Mouse (Mus musculus) CH12.LX (cell line): ENCODE results near the gene Smim22.

Source experiments
- CHD1 ChIP-seq: IDR thresholded peaks from 2 replicates; pipeline ENCODE4 v1.6.1; 2012; ENCODE audit warnings: low read depth, low read length, improper control_type of control experiment, inconsistent platforms
- CTCF ChIP-seq, 2 experiments: IDR thresholded peaks in 1 of 2; conservative IDR thresholded peaks in 1 of 2; 2 replicates each; pipeline ENCODE4 v1.5.1; 2011 to 2012; ENCODE audit warnings: low read depth in 2 of 2, low read length in 2 of 2, improper control_type of control experiment in 1 of 2, inconsistent platforms in 1 of 2, mild to moderate bottlenecking in 1 of 2, moderate library complexity in 1 of 2
- E2F4 ChIP-seq: IDR thresholded peaks from 2 replicates; pipeline ENCODE4 v1.6.1; 2011; ENCODE audit warnings: low read depth, low read length, improper control_type of control experiment; ENCODE audit not compliant: insufficient replicate concordance
- EP300 ChIP-seq: IDR thresholded peaks from 2 replicates; pipeline ENCODE4 v1.6.1; 2011; ENCODE audit warnings: low read length, improper control_type of control experiment
- HCFC1 ChIP-seq: IDR thresholded peaks from 2 replicates; pipeline ENCODE4 v1.6.1; 2012; ENCODE audit warnings: low read depth, mild to moderate bottlenecking, inconsistent platforms, low read length, improper control_type of control experiment
- KAT2A ChIP-seq: IDR thresholded peaks from 2 replicates; pipeline ENCODE4 v1.6.1; 2012; ENCODE audit warnings: low read length, improper control_type of control experiment, inconsistent platforms; ENCODE audit not compliant: insufficient replicate concordance
- MAFK ChIP-seq: IDR thresholded peaks from 2 replicates; pipeline ENCODE4 v1.6.1; 2011; ENCODE audit warnings: low read length, improper control_type of control experiment; ENCODE audit not compliant: insufficient replicate concordance
- MAX ChIP-seq: IDR thresholded peaks from 2 replicates; pipeline ENCODE4 v1.6.1; 2011; ENCODE audit warnings: low read length, improper control_type of control experiment
- MXI1 ChIP-seq: IDR thresholded peaks from 2 replicates; pipeline ENCODE4 v1.6.1; 2011; ENCODE audit warnings: mild to moderate bottlenecking, low read depth, low read length, improper control_type of control experiment
- POLR2A ChIP-seq: IDR thresholded peaks from 2 replicates; pipeline ENCODE4 v1.6.1; 2011; ENCODE audit warnings: low read depth, mild to moderate bottlenecking, improper control_type of control experiment, low read length
- POLR2AphosphoS2 ChIP-seq: IDR thresholded peaks from 2 replicates; pipeline ENCODE4 v1.6.1; 2011; ENCODE audit warnings: low read depth, low read length, improper control_type of control experiment
- RAD21 ChIP-seq: IDR thresholded peaks from 2 replicates; pipeline ENCODE4 v1.6.1; 2011; ENCODE audit warnings: low read depth, mild to moderate bottlenecking, low read length, improper control_type of control experiment, moderate library complexity
- ZC3H11A ChIP-seq: IDR thresholded peaks from 2 replicates; pipeline ENCODE4 v1.6.1; 2012; ENCODE audit warnings: low read depth, mild to moderate bottlenecking, inconsistent platforms, low read length, improper control_type of control experiment

- TF ChIP-seq POLR2AphosphoS2 (no peak), MAFK (no peak), RAD21 (no peak), CHD1 (no peak), ZC3H11A (no peak), EP300 (no peak), MXI1 (no peak), MAX (no peak), HCFC1 (no peak), CTCF (conservative IDR thresholded peaks at IDR 0.05 in 1 of 2, IDR thresholded peaks at IDR 0.05 in 1 of 2; ENCODE audit: low read depth in 2 of 2, low read length in 2 of 2) (no peak), E2F4 (no peak), POLR2A (no peak), KAT2A (no peak)
Observed at GRCm38 (mm10) chr16:4965392-4966129, 41.5 kb upstream of the Smim22 start.
